ENCODE assay signal across 8 mouse cellular contexts in genomic region chr11:120237166-120238131, GRCm38 (mm10). TPM values are rescaled to one million over a fixed set of nuclear protein-coding genes. Genes with fewer than 3 reads are reported as not detected.
DNase-seq lines count a peak whose midpoint lies in the region; ATAC-seq and TF ChIP-seq lines count a peak whose summit lies in the region.

No protein-coding gene starts in this region.

- H3K27me3 ChIP-seq in forebrain, embryonic 15.5 days, result no peaks in the 10 kb centered on the region
- peaks cover 77% of the 10 kb centered on the region for H3K27me3 ChIP-seq in liver, embryonic 14.5 days (ENCODE audit: control insufficient read depth, insufficient read depth, low read length)

- under 1% methylated on average over 89 of the region's 89 CpGs for WGBS in forebrain, embryonic 15.5 days
- under 1% methylated on average over 88 of the region's 89 CpGs for WGBS in liver, embryonic 14.5 days (ENCODE audit: insufficient replicate concordance)

- H3K27ac ChIP-seq in forebrain, embryonic 15.5 days (replicated peaks), result peak overlapping the region; percentile 98
- no peak overlapping the region for H3K27ac ChIP-seq in liver, embryonic 14.5 days

- H3K9me3 ChIP-seq in forebrain, embryonic 15.5 days, result no peaks in the 10 kb centered on the region
- H3K9me3 ChIP-seq in liver, embryonic 14.5 days (ENCODE audit: control insufficient read depth, low read length), result no peaks in the 10 kb centered on the region

- H3K4me3 ChIP-seq in forebrain, embryonic 15.5 days, result peak overlapping the region; percentile 91
- peak overlapping the region; percentile 56 to 63 for H3K4me3 ChIP-seq in liver, embryonic 14.5 days (ENCODE audit: insufficient read depth in 1 of 2, low read depth in 2 of 2, low read length in 2 of 2)

- no peaks in the 10 kb centered on the region for H3K36me3 ChIP-seq in forebrain, embryonic 15.5 days
- no peaks in the 10 kb centered on the region for H3K36me3 ChIP-seq in liver, embryonic 14.5 days (replicated peaks; ENCODE audit: control insufficient read depth, insufficient read depth, low read depth)

- DNase-seq in layer of hippocampus, postnatal 36 days, result peak; percentile 57 to 61
- no peak for DNase-seq in layer of hippocampus, postnatal 14 days (ENCODE audit: low spot score in 2 of 2)
- DNase-seq in brain, adult 2 months (ENCODE audit: low read depth, low spot score), result peak; percentile 65
- peak; percentile 69 for DNase-seq in induced T-regulatory cell, adult 2 months (ENCODE audit: low read depth)
- DNase-seq in liver, embryonic 14.5 days (ENCODE audit: low read depth in 3 of 3, low spot score in 3 of 3), result no peak
- peak; percentile 78 for DNase-seq in neural tube, embryonic 10.5 days (ENCODE audit: extremely low spot score, low spot score)

- H3K4me2 ChIP-seq in forebrain, embryonic 15.5 days (replicated peaks), result peak overlapping the region; percentile 93
- peak overlapping the region; percentile 71 for H3K4me2 ChIP-seq in liver, embryonic 14.5 days (ENCODE audit: low read depth)

- H3K9ac ChIP-seq in forebrain, embryonic 15.5 days (replicated peaks), result peak overlapping the region; percentile 98
- peak overlapping the region; percentile 25 for H3K9ac ChIP-seq in liver, embryonic 14.5 days (replicated peaks)

- no peak for TF ChIP-seq EP300 in liver, embryonic 14.5 days (IDR thresholded peaks at IDR 0.05; ENCODE audit: low read depth)

- no peak for TF ChIP-seq CTCF in liver, embryonic 14.5 days (IDR thresholded peaks at IDR 0.05; ENCODE audit: low read depth)

- peaks cover 48% of the 10 kb centered on the region for H3K4me1 ChIP-seq in forebrain, embryonic 15.5 days
- peaks cover under 1 to 4% of the 10 kb centered on the region in 2 experiments; a peak in 2 of 4 replicates for H3K4me1 ChIP-seq in liver, embryonic 14.5 days (replicated peaks; ENCODE audit: control insufficient read depth in 2 of 2, insufficient read depth in 2 of 2, low read length in 1 of 2)

- ATAC-seq in forebrain, embryonic 15.5 days (replicated peaks), result no peak
- ATAC-seq in liver, embryonic 14.5 days (ENCODE audit: insufficient read depth), result no peak
- no peak for ATAC-seq in activated CD4-positive, CD25-positive, alpha-beta regulatory T cell, adult 4 months

RNA-seq across cellular contexts. Expression of gene Bahcc1, which starts 4.7 kb away (rescaled TPM):
- 10 to 100 TPM; 19.6 to 20.0 TPM for total RNA-seq in layer of hippocampus, postnatal 36 days (2021)
- 10 to 100 TPM; 20.3 to 20.7 TPM for total RNA-seq in layer of hippocampus, postnatal 14 days (2021)
- 15.4 and 16.1 TPM in 2 replicates for polyA plus RNA-seq in forebrain, embryonic 15.5 days (2015; fragmentation: Nextera tagmentation; extraction: Ambion mirVana)
- 1.5 and 1.6 TPM in 2 replicates for polyA plus RNA-seq in liver, embryonic 14.5 days (2012; rRNA removed)
- polyA plus RNA-seq in liver, embryonic 14.5 days (2014; fragmentation: Nextera tagmentation; extraction: Ambion mirVana), result 0.75 and 1.2 TPM in 2 replicates
- polyA plus RNA-seq in activated CD4-positive, CD25-positive, alpha-beta regulatory T cell, adult 4 months (2017; shearing (Covaris generic)), result not detected

Comparison
In these comparisons a context has a peak if more than half of its experiments do, and no peak if none do; other contexts are left out.
1. DNase-seq: peak in layer of hippocampus, postnatal 36 days (2 of 2), brain, adult 2 months (single experiment), induced T-regulatory cell, adult 2 months (single experiment) and neural tube, embryonic 10.5 days (single experiment); none in layer of hippocampus, postnatal 14 days (0 of 2) and liver, embryonic 14.5 days (0 of 3).